Mouse (Mus musculus) bone marrow macrophage, adult 2 months (primary cell): ENCODE data around the gene Tmem184a.

Experiments used
- CTCF ChIP-seq: IDR thresholded peaks from 2 replicates; pipeline ENCODE4 v1.5.1; 2012; ENCODE audit warnings: low read depth, mild to moderate bottlenecking, low read length, moderate library complexity
- POLR2A ChIP-seq: IDR thresholded peaks from 2 replicates; pipeline ENCODE4 v1.6.1; 2012; ENCODE audit warnings: mild to moderate bottlenecking, low read depth, low read length, borderline replicate concordance

GRCm38 (mm10) chr5:139754753-139755152 lies 65.0 kb downstream of the Tmem184a start:
- TF ChIP-seq CTCF (peak; percentile 75), POLR2A (no peak)
